Mouse (Mus musculus): Measurements from ENCODE around the gene Ak9. TPM values are rescaled to one million over a fixed set of nuclear protein-coding genes. Genes with fewer than 3 reads are reported as not detected.

The Ak9 gene
- polyA plus RNA-seq, 1 experiment = 0.06 TPM

DNA sequence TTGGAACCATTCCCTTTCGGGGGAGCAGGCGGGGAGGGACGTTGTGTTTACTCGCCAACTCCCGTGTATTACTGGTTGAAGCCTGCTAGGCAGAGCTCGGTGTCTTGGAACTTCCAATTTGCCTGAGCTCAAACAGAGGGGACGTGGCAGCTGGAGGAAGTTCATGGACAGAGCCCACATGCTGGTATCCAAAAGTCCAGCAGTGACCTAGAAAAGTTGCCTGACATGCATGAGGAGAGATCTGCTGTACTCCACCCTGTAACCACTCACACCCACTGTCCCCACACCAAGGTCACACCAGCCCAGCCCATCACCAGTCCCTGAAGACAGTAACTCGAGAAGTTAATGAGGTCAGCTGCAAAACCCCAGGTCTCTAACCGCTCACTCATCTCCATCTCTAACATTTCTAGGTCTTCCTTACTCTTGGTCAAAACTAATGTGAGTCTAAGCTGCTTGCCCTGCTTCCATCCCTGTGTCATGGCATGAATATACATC, 1.2 kb downstream of the Ak9 start:
- Histone ChIP-seq H3K4me3 (ENCODE audit: insufficient read depth, low read length) (no peak overlapping the region), H3K4me1 (ENCODE audit: control insufficient read depth, insufficient read depth, low read length) (no peaks in the 10 kb centered on the region), H3K27ac (ENCODE audit: insufficient read depth, low read length) (no peak overlapping the region)
- TF ChIP-seq CTCF (IDR thresholded peaks at IDR 0.05; ENCODE audit: extremely low read depth, insufficient read depth, low read length) = no peak
- TF ChIP-seq POLR2A (IDR thresholded peaks at IDR 0.05; ENCODE audit: extremely low read depth, insufficient read depth, low read length) = no peak

GRCm38 (mm10) chr10:41308205-41308604, 4.4 kb downstream of the Ak9 start:
- no peak overlapping the region for H3K4me3 ChIP-seq (ENCODE audit: insufficient read depth, low read length)
- TF ChIP-seq CTCF (IDR thresholded peaks at IDR 0.05; ENCODE audit: extremely low read depth, insufficient read depth, low read length) (no peak), POLR2A (IDR thresholded peaks at IDR 0.05; ENCODE audit: extremely low read depth, insufficient read depth, low read length) (no peak)
- H3K4me1 ChIP-seq (ENCODE audit: control insufficient read depth, insufficient read depth, low read length) = no peaks in the 10 kb centered on the region
- H3K27ac ChIP-seq (ENCODE audit: insufficient read depth, low read length) = no peak overlapping the region

GRCm38 (mm10) chr10:41315866-41316265, 12.1 kb downstream of the Ak9 start:
- TF ChIP-seq CTCF (IDR thresholded peaks at IDR 0.05; ENCODE audit: extremely low read depth, insufficient read depth, low read length) = no peak
- TF ChIP-seq POLR2A (IDR thresholded peaks at IDR 0.05; ENCODE audit: extremely low read depth, insufficient read depth, low read length) = no peak
- no peak overlapping the region for H3K27ac ChIP-seq (ENCODE audit: insufficient read depth, low read length)
- H3K4me3 ChIP-seq (ENCODE audit: insufficient read depth, low read length) = no peak overlapping the region
- no peaks in the 10 kb centered on the region for H3K4me1 ChIP-seq (ENCODE audit: control insufficient read depth, insufficient read depth, low read length)

GRCm38 (mm10) chr10:41332533-41333043, 28.8 kb downstream of the Ak9 start:
- no peaks in the 10 kb centered on the region for H3K4me1 ChIP-seq (ENCODE audit: control insufficient read depth, insufficient read depth, low read length)
- no peak for TF ChIP-seq CTCF (IDR thresholded peaks at IDR 0.05; ENCODE audit: extremely low read depth, insufficient read depth, low read length)
- TF ChIP-seq POLR2A (IDR thresholded peaks at IDR 0.05; ENCODE audit: extremely low read depth, insufficient read depth, low read length) = no peak
- no peak overlapping the region for H3K4me3 ChIP-seq (ENCODE audit: insufficient read depth, low read length)
- H3K27ac ChIP-seq (ENCODE audit: insufficient read depth, low read length) = no peak overlapping the region

DNA sequence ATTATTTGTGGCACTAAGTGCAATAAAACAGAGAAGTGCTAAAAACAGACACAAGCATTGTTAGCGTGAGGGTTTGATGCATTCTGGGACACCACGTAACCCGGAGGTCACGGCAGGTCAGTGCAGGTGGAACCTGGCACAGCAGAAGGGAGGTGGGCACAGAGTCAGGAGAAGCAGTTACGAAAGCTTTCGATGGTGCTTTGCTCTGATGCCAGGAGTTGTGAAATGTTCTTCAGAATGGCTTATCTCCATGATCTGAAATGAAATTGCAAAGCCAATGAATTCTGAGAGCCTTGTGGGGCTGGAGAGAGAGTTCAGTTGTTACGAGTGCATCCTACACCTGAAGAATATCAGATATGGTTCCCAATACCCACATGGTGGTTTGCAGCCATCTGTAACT, 37.6 kb downstream of the Ak9 start:
- no peak overlapping the region for H3K4me3 ChIP-seq (ENCODE audit: insufficient read depth, low read length)
- TF ChIP-seq CTCF (IDR thresholded peaks at IDR 0.05; ENCODE audit: extremely low read depth, insufficient read depth, low read length) (no peak), POLR2A (IDR thresholded peaks at IDR 0.05; ENCODE audit: extremely low read depth, insufficient read depth, low read length) (no peak)

DNA sequence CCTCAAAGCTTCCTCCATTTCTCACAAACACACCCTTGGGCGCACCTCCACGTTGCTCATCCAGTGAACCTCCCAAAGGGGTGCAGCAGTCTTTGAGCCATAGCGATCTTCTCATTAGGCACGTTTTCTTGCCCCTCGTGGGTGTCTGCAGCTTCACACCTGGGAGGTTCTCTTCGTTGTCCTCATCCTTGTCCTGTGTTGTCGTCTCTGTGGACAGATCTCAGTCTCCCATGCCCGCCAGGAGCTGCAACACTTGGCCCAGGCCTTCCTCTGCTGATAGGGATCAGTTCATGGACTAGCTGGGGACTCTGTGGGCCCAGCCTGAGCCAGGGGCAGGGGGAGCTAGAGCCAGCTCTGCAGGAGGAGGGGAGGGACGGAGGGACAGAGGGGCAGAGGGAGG, 61.3 kb downstream of the Ak9 start:
- TF ChIP-seq CTCF (IDR thresholded peaks at IDR 0.05; ENCODE audit: extremely low read depth, insufficient read depth, low read length) (no peak), POLR2A (IDR thresholded peaks at IDR 0.05; ENCODE audit: extremely low read depth, insufficient read depth, low read length) (no peak)
- H3K27ac ChIP-seq (ENCODE audit: insufficient read depth, low read length) = no peak overlapping the region
- H3K4me1 ChIP-seq (ENCODE audit: control insufficient read depth, insufficient read depth, low read length) = no peaks in the 10 kb centered on the region
- no peak overlapping the region for H3K4me3 ChIP-seq (ENCODE audit: insufficient read depth, low read length)

More for the DNA sequence above, 37.6 kb downstream of the Ak9 start:
- Histone ChIP-seq H3K4me1 (ENCODE audit: control insufficient read depth, insufficient read depth, low read length) (no peaks in the 10 kb centered on the region), H3K27ac (ENCODE audit: insufficient read depth, low read length) (no peak overlapping the region)

- no peak overlapping the region for H3K4me3 ChIP-seq (ENCODE audit: insufficient read depth, low read length)
- no peaks in the 10 kb centered on the region for H3K4me1 ChIP-seq (ENCODE audit: control insufficient read depth, insufficient read depth, low read length)
- H3K27ac ChIP-seq (ENCODE audit: insufficient read depth, low read length) = no peak overlapping the region
- no peak for TF ChIP-seq POLR2A (IDR thresholded peaks at IDR 0.05; ENCODE audit: extremely low read depth, insufficient read depth, low read length)
- TF ChIP-seq CTCF (IDR thresholded peaks at IDR 0.05; ENCODE audit: extremely low read depth, insufficient read depth, low read length) = no peak
These were observed 76.7 kb downstream of the Ak9 start for GRCm38 (mm10) chr10:41380466-41380865.

- no peak overlapping the region for H3K4me3 ChIP-seq (ENCODE audit: insufficient read depth, low read length)
- TF ChIP-seq POLR2A (IDR thresholded peaks at IDR 0.05; ENCODE audit: extremely low read depth, insufficient read depth, low read length) (no peak), CTCF (IDR thresholded peaks at IDR 0.05; ENCODE audit: extremely low read depth, insufficient read depth, low read length) (no peak)
- H3K27ac ChIP-seq (ENCODE audit: insufficient read depth, low read length) = no peak overlapping the region
- H3K4me1 ChIP-seq (ENCODE audit: control insufficient read depth, insufficient read depth, low read length) = no peaks in the 10 kb centered on the region
These were observed 81.9 kb downstream of the Ak9 start for GRCm38 (mm10) chr10:41385506-41386221.

- no peaks in the 10 kb centered on the region; the same call in 1 of the 2 replicates for H3K4me1 ChIP-seq (ENCODE audit: control insufficient read depth, insufficient read depth, low read length)
- TF ChIP-seq CTCF (IDR thresholded peaks at IDR 0.05; ENCODE audit: extremely low read depth, insufficient read depth, low read length) = no peak
- TF ChIP-seq POLR2A (IDR thresholded peaks at IDR 0.05; ENCODE audit: extremely low read depth, insufficient read depth, low read length) = no peak
- H3K27ac ChIP-seq (ENCODE audit: insufficient read depth, low read length) = no peak overlapping the region
- H3K4me3 ChIP-seq (ENCODE audit: insufficient read depth, low read length) = no peak overlapping the region
These were observed 89.8 kb downstream of the Ak9 start for GRCm38 (mm10) chr10:41393555-41393954.

DNA sequence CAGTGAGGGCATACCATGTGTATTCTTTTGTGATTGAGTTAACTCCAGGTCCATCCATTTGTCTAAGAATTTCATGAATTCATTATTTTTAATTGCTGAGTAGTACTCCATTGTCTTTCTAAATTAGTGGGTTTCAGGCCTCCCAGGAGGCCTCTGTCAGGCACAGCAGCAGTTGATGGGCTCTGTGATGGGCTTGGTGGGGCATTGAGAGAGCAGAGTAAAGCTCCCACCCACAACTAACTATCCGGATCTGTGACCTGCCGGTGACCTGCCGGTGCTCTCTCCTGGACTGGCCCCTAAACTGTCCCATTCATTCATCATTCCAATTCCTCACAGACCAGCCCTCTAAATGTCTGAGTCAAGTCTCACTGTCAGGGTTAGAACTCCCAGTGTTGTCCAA, 97.3 kb downstream of the Ak9 start:
- TF ChIP-seq POLR2A (IDR thresholded peaks at IDR 0.05; ENCODE audit: extremely low read depth, insufficient read depth, low read length) (no peak), CTCF (IDR thresholded peaks at IDR 0.05; ENCODE audit: extremely low read depth, insufficient read depth, low read length) (no peak)
- no peaks in the 10 kb centered on the region for H3K4me1 ChIP-seq (ENCODE audit: control insufficient read depth, insufficient read depth, low read length)
- H3K27ac ChIP-seq (ENCODE audit: insufficient read depth, low read length) = no peak overlapping the region
- H3K4me3 ChIP-seq (ENCODE audit: insufficient read depth, low read length) = no peak overlapping the region

Data from cortical plate, adult 2 months (tissue).